Mouse (Mus musculus) myocyte (in vitro differentiated cells): Measurements from ENCODE around the gene Chmp5.

Experiments used
- E2F4 ChIP-seq: IDR thresholded peaks from one replicate; pipeline ENCODE4 v1.6.1; 2011; ENCODE audit warnings: mild to moderate bottlenecking, control low read depth, moderate library complexity; ENCODE audit not compliant: insufficient read depth
- MAX ChIP-seq: IDR thresholded peaks from one replicate; pipeline ENCODE4 v1.6.1; 2011; ENCODE audit warnings: low read depth, mild to moderate bottlenecking, control low read depth
- POLR2A ChIP-seq: IDR thresholded peaks from one replicate; pipeline ENCODE4 v1.6.1; 2011; ENCODE audit warnings: low read depth, mild to moderate bottlenecking, control low read depth, moderate library complexity; ENCODE audit not compliant: insufficient read length
- SRF ChIP-seq: IDR thresholded peaks from one replicate; pipeline ENCODE4 v1.6.1; 2011; ENCODE audit warnings: low read depth; ENCODE audit not compliant: control insufficient read depth, insufficient read length

- TF ChIP-seq POLR2A, result no peak
- no peak for TF ChIP-seq SRF
- no peak for TF ChIP-seq E2F4
- TF ChIP-seq MAX, result no peak
Measured at GRCm38 (mm10) chr4:41013351-41013750, 65.1 kb downstream of the Chmp5 start.
